Mouse (Mus musculus): ENCODE results near the gene Tollip. TPM values are rescaled to one million over a fixed set of nuclear protein-coding genes. Genes with fewer than 3 reads are reported as not detected.

Gene Tollip
- polyA plus RNA-seq, 1 experiment: 44.9 TPM

GRCm38 (mm10) chr7:141947512-141947911 is 29.2 kb upstream of the Tollip start:
- H3K27me3 ChIP-seq (ENCODE audit: control insufficient read depth, insufficient read depth, low read length, poor library complexity, severe bottlenecking): peaks cover 3% of the 10 kb centered on the region
- no peaks in the 10 kb centered on the region for H3K4me1 ChIP-seq (ENCODE audit: control insufficient read depth, insufficient read depth, low read length)
- no peak overlapping the region for H3K9ac ChIP-seq (ENCODE audit: low read depth, poor library complexity, severe bottlenecking)
- TF ChIP-seq EP300 (IDR thresholded peaks at IDR 0.05; ENCODE audit: insufficient read depth, low read depth, low read length): no peak
- no peak for TF ChIP-seq POLR2A (IDR thresholded peaks at IDR 0.05; ENCODE audit: insufficient read depth, low read length)
- no peak for TF ChIP-seq CTCF (IDR thresholded peaks at IDR 0.05; ENCODE audit: low read depth, low read length)
- no peaks in the 10 kb centered on the region for H3K9me3 ChIP-seq (replicated peaks; ENCODE audit: control insufficient read depth, insufficient read depth, low read length, poor library complexity, severe bottlenecking)
- H3K36me3 ChIP-seq (ENCODE audit: control insufficient read depth, insufficient read depth, low read length, poor library complexity, severe bottlenecking): no peaks in the 10 kb centered on the region
- H3K4me3 ChIP-seq (ENCODE audit: low read depth, low read length): no peak overlapping the region
- H3K27ac ChIP-seq (ENCODE audit: insufficient read depth, low read length): no peak overlapping the region

- Histone ChIP-seq H3K4me3 (ENCODE audit: low read depth, low read length) (no peak overlapping the region), H3K4me1 (ENCODE audit: control insufficient read depth, insufficient read depth, low read length) (no peaks in the 10 kb centered on the region), H3K36me3 (ENCODE audit: control insufficient read depth, insufficient read depth, low read length, poor library complexity, severe bottlenecking) (no peaks in the 10 kb centered on the region), H3K27me3 (ENCODE audit: control insufficient read depth, insufficient read depth, low read length, poor library complexity, severe bottlenecking) (peaks cover 3% of the 10 kb centered on the region), H3K27ac (ENCODE audit: insufficient read depth, low read length) (no peak overlapping the region), H3K9ac (ENCODE audit: low read depth, poor library complexity, severe bottlenecking) (no peak overlapping the region), H3K9me3 (replicated peaks; ENCODE audit: control insufficient read depth, insufficient read depth, low read length, poor library complexity, severe bottlenecking) (no peaks in the 10 kb centered on the region)
- no peak for TF ChIP-seq POLR2A (IDR thresholded peaks at IDR 0.05; ENCODE audit: insufficient read depth, low read length)
- TF ChIP-seq CTCF (IDR thresholded peaks at IDR 0.05; ENCODE audit: low read depth, low read length): no peak
- TF ChIP-seq EP300 (IDR thresholded peaks at IDR 0.05; ENCODE audit: insufficient read depth, low read depth, low read length): no peak
These were observed 27.6 kb upstream of the Tollip start for GRCm38 (mm10) chr7:141945927-141946326.

- Histone ChIP-seq H3K27me3 (ENCODE audit: control insufficient read depth, insufficient read depth, low read length, poor library complexity, severe bottlenecking) (no peaks in the 10 kb centered on the region), H3K27ac (ENCODE audit: insufficient read depth, low read length) (no peak overlapping the region), H3K4me3 (ENCODE audit: low read depth, low read length) (no peak overlapping the region), H3K4me1 (ENCODE audit: control insufficient read depth, insufficient read depth, low read length) (no peaks in the 10 kb centered on the region), H3K36me3 (ENCODE audit: control insufficient read depth, insufficient read depth, low read length, poor library complexity, severe bottlenecking) (no peaks in the 10 kb centered on the region), H3K9ac (ENCODE audit: low read depth, poor library complexity, severe bottlenecking) (no peak overlapping the region), H3K9me3 (replicated peaks; ENCODE audit: control insufficient read depth, insufficient read depth, low read length, poor library complexity, severe bottlenecking) (no peaks in the 10 kb centered on the region)
- no peak for TF ChIP-seq CTCF (IDR thresholded peaks at IDR 0.05; ENCODE audit: low read depth, low read length)
- TF ChIP-seq EP300 (IDR thresholded peaks at IDR 0.05; ENCODE audit: insufficient read depth, low read depth, low read length): no peak
- TF ChIP-seq POLR2A (IDR thresholded peaks at IDR 0.05; ENCODE audit: insufficient read depth, low read length): no peak
These were observed 25.1 kb upstream of the Tollip start for GRCm38 (mm10) chr7:141943444-141943843.

DNA sequence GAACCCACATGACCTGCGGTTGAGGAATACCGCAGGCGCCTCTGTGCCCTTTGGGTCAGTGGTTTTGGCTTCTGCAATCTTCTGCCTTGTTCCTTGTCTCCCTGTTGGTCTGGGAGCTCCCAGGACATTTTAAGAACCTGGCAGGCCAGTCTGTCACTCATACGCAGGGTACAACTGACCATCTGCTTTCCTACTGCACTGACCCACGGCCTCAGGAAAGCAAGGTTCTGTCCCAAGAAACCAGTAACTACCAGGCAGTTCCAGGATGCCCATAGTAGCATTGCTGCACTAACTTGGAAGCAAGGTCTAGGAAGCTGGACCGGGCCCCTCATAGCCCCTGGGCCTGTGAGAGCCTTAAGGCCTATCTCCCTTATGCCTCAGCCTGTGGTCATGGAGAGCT is 16.6 kb upstream of the Tollip start:
- no peaks in the 10 kb centered on the region for H3K9me3 ChIP-seq (replicated peaks; ENCODE audit: control insufficient read depth, insufficient read depth, low read length, poor library complexity, severe bottlenecking)
- H3K9ac ChIP-seq (ENCODE audit: low read depth, poor library complexity, severe bottlenecking): no peak overlapping the region
- H3K4me1 ChIP-seq (ENCODE audit: control insufficient read depth, insufficient read depth, low read length): no peaks in the 10 kb centered on the region
- no peak overlapping the region for H3K4me3 ChIP-seq (ENCODE audit: low read depth, low read length)
- H3K27ac ChIP-seq (ENCODE audit: insufficient read depth, low read length): no peak overlapping the region
- no peak for TF ChIP-seq EP300 (IDR thresholded peaks at IDR 0.05; ENCODE audit: insufficient read depth, low read depth, low read length)
- no peak for TF ChIP-seq CTCF (IDR thresholded peaks at IDR 0.05; ENCODE audit: low read depth, low read length)
- no peak for TF ChIP-seq POLR2A (IDR thresholded peaks at IDR 0.05; ENCODE audit: insufficient read depth, low read length)
- no peaks in the 10 kb centered on the region for H3K36me3 ChIP-seq (ENCODE audit: control insufficient read depth, insufficient read depth, low read length, poor library complexity, severe bottlenecking)
- no peaks in the 10 kb centered on the region; the same call in 1 of the 2 replicates for H3K27me3 ChIP-seq (ENCODE audit: control insufficient read depth, insufficient read depth, low read length, poor library complexity, severe bottlenecking)

DNA sequence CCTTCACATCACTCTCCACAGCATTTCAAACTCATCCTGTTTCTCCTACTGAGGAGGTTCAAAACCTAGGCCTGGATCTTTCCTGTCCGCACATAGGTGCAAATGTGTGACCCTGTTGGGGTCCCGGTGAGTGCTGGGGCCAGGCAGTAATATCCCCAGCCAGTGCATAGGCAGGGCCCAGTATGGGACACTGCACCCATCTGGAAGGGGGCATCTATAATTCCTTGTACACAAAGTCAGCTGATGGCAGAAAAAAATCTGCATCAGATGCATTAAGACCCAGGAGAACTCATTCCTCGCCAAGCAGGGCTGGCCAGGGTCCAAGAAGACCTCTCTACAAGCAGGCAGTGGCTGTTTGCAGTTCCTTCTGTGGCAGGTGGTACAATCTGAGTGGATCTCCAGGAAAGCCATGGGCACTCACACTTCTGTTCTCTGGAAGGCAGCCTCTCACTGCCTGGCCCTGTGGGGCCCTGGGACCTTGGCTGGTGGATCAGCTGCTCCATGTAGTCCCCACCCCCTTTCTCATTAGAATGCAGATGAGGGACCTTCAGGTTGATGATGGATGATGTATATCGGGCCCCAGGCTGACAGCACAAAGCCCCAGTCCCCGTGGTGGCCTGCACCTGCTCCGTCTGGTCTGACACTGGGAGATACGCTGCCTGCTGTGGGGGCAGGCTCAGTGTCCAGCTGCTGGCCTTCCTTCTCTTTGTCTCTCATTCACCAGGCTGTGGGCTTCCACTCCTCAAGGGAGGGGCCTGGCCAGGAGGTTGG is 16.0 kb upstream of the Tollip start:
- TF ChIP-seq POLR2A (IDR thresholded peaks at IDR 0.05; ENCODE audit: insufficient read depth, low read length): no peak
- TF ChIP-seq CTCF (IDR thresholded peaks at IDR 0.05; ENCODE audit: low read depth, low read length): no peak
- no peak for TF ChIP-seq EP300 (IDR thresholded peaks at IDR 0.05; ENCODE audit: insufficient read depth, low read depth, low read length)
- H3K27ac ChIP-seq (ENCODE audit: insufficient read depth, low read length): no peak overlapping the region
- no peak overlapping the region for H3K9ac ChIP-seq (ENCODE audit: low read depth, poor library complexity, severe bottlenecking)

GRCm38 (mm10) chr7:141928642-141929041 is 10.3 kb upstream of the Tollip start:
- H3K9ac ChIP-seq (ENCODE audit: low read depth, poor library complexity, severe bottlenecking): no peak overlapping the region
- H3K4me3 ChIP-seq (ENCODE audit: low read depth, low read length): no peak overlapping the region
- H3K27me3 ChIP-seq (ENCODE audit: control insufficient read depth, insufficient read depth, low read length, poor library complexity, severe bottlenecking): no peaks in the 10 kb centered on the region
- TF ChIP-seq EP300 (IDR thresholded peaks at IDR 0.05; ENCODE audit: insufficient read depth, low read depth, low read length) (no peak), CTCF (IDR thresholded peaks at IDR 0.05; ENCODE audit: low read depth, low read length) (no peak), POLR2A (IDR thresholded peaks at IDR 0.05; ENCODE audit: insufficient read depth, low read length) (no peak)
- H3K27ac ChIP-seq (ENCODE audit: insufficient read depth, low read length): no peak overlapping the region
- no peaks in the 10 kb centered on the region for H3K4me1 ChIP-seq (ENCODE audit: control insufficient read depth, insufficient read depth, low read length)
- no peaks in the 10 kb centered on the region for H3K9me3 ChIP-seq (replicated peaks; ENCODE audit: control insufficient read depth, insufficient read depth, low read length, poor library complexity, severe bottlenecking)
- no peaks in the 10 kb centered on the region for H3K36me3 ChIP-seq (ENCODE audit: control insufficient read depth, insufficient read depth, low read length, poor library complexity, severe bottlenecking)

More for the DNA sequence above, 16.0 kb upstream of the Tollip start:
- no peaks in the 10 kb centered on the region for H3K9me3 ChIP-seq (replicated peaks; ENCODE audit: control insufficient read depth, insufficient read depth, low read length, poor library complexity, severe bottlenecking)
- H3K27me3 ChIP-seq (ENCODE audit: control insufficient read depth, insufficient read depth, low read length, poor library complexity, severe bottlenecking): no peaks in the 10 kb centered on the region; the same call in 1 of the 2 replicates
- H3K4me1 ChIP-seq (ENCODE audit: control insufficient read depth, insufficient read depth, low read length): no peaks in the 10 kb centered on the region
- no peak overlapping the region for H3K4me3 ChIP-seq (ENCODE audit: low read depth, low read length)
- no peaks in the 10 kb centered on the region for H3K36me3 ChIP-seq (ENCODE audit: control insufficient read depth, insufficient read depth, low read length, poor library complexity, severe bottlenecking)

All from ES-Bruce4 (cell line).